Mouse (Mus musculus) urinary bladder, adult 18-20 months (tissue): ENCODE measurements around the gene Eef1g.
"Not testable (repeated sequence)": the region's sequence is repeated elsewhere in the genome, so short reads cannot be mapped to it uniquely, and the experiment has no call there.

ENCODE experiments used
- DNase-seq, 2 experiments: peaks; one replicate each; pipeline ENCODE4 v3.0.0; 2022; ENCODE audit warnings: low spot score in 2 of 2, mixed read lengths in 2 of 2

The Eef1g gene

DNA sequence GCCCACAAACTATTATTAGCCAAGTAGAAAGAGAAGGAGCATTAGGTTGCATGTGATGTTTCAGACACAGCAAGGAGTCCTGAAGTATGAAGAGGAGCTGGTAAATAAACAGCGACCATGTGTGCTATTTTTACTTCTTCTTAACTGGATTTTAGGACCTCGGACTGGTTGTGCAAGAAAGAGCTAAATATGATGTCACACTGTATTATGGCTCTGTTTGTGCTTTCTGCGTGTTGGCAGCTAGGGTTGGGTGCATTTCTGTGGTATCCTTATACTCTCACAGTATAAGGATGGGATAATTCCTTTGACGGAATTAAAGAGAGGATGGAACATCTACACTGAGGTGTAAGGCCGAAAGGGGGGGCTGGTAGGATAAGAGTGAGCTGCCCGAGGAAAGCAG, 21.6 kb upstream of the Eef1g start:
- no peak for DNase-seq

DNA sequence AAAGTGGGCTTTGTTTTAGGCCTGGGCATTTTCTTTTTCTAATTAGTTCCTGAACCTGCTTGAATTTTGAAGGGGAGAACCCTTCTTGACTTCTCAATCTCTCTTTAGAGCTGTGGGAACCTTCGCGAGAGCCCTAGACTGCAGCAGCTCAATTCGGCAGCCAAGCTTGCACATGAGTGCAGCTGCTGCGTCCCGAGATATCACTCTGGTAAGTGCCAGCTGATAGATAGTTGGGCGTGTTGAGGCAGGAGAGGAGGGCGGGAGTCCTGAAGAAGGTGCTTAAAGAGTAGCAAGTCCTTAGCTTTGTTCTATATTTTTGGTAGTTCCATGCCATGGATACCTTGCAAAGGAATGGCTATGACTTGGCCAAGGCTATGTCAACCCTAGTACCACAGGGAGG, 19.9 kb upstream of the Eef1g start:
- no peak for DNase-seq

DNA sequence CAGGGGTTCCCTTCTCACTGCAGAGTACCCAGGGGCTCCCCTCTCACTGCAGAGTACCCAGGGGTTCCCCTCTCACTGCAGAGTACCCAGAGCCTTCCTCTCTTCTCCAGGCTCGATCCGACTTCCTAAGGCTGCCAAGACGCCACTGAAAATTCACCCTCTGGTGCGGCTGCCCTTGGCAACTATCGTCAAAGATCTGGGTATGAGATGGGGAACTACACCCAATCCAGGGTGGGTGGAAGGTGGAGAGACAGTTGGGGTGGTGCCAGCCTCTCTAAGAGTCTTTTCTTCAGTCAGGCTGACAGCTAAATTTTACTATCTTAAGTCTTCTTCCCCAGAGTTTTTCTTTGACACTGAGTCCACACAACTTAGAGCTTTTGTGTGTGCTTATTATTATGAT, 16.7 kb upstream of the Eef1g start:
- DNase-seq, result no peak

DNA sequence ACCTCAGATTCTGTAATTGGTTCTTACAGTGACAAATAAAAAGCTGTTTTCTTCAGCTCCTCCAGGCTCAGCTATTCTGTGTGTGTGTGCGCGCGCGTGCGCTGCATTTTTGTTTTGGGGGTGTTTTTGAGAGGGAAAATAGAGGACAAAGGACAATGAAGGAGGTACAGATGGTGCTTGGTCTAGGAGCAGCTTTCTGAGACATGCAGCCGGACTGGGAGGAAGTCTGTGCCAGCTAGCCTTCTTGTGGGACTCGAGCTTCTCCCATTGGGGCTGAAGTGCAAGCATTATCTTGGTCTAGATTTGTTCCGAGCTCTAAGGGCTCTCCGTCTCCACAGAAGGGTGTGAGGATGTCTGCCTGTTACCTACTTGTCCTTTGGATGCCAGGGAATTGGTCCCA, 14.6 kb upstream of the Eef1g start:
- no peak for DNase-seq

DNA sequence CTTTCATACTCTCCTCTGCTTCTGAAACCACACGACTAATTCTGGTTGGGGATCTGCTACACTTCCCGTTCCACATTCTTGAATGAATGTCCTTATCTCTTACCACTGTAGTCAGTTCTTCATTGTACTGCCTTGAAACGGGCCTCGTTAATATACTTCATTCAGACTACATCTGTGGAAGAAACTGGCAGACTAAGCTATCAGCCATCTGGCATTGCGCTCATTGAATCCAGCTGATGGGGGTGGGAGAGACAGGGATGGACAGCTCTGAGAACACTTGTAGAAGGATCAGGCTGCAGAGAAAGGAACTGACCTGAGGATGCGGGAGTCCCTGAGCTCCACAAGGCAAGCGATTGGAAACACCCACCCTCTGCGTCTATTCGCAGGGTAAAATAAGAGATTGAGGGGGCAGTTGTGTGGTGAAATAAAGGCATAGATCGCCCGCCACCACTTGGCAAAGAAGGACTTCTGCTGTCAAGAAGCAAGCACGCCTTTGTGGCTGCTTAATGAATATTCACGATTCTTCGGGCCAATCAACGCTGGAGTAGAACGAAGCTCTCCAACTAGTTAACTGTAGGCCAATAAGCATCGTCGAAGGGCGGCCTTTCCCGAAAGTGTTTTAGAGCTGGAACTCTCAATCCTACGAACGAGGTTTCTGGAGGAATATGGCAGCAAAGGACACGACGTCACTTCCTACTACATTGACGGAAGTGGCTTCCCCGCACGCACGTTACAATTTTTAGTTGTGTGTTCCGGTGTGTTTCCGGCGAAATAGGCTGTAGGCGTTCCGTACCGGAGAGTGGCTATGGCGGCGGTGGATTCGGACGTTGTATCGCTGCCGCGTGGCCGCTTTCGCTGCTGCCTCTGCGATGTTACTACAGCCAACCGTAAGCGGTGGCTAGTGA, 13.5 kb upstream of the Eef1g start, which contains the start of gene Tut1:
Gene Tut1, plus strand, starts transcription at position 713 of the 905 bp plus-strand sequence.
- peak; percentile 86 to 88 for DNase-seq

DNA sequence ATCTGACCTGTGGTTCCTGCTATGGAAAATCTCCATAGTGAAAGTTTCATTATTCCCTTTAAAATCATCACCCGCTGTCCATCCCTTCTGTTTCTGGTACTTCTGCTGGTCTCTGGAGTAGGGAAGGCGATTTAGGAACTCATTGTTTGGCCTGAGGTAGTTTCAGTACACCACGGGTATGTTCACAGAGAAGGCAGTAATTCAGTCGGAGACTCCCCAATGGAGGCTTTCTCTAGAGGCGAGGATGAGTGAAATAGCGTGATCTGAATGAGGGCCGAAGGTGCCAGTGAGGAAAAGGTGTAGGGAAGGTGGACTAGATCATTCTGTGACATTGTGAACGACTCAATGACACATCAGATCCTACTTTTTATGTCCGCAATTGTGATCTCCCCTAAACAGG, 12.7 kb upstream of the Eef1g start:
- no peak for DNase-seq

DNA sequence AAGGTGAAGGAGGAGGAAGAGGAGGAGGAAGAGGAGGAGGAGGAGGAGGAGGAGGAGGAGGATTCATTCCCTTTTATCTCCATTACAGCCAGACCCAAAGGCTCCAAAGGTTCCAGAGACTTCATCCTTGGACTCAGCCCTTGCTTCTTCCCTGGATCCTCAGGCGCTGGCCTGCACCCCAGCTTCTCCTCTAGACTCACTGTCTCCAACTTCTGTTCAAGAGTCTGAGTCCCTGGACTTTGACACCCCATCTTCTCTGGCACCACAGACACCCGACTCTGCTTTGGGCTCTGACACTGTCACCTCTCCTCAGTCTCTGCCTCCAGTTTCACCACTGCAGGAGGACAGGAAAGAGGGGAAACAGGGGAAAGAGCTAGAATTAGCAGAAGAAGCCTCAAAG, 4.6 kb upstream of the Eef1g start:
- no peak for DNase-seq

DNA sequence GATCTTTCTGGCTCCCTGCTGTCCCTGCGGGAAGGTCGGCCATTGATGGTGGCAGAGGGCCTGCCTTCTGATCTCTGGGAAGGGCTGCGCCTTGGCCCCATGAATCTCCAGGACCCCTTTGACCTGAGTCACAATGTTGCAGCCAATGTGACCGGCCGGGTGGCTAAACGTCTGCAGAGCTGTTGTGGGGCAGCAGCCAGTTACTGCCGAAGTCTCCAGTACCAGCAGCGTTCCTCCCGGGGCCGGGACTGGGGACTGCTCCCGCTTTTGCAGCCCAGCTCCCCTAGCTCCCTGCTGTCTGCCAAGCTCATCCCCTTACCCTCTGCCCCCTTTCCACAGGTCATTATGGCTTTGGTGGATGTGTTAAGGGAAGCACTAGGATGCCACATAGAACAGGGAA, 1.8 kb upstream of the Eef1g start:
- DNase-seq, result no peak

DNA sequence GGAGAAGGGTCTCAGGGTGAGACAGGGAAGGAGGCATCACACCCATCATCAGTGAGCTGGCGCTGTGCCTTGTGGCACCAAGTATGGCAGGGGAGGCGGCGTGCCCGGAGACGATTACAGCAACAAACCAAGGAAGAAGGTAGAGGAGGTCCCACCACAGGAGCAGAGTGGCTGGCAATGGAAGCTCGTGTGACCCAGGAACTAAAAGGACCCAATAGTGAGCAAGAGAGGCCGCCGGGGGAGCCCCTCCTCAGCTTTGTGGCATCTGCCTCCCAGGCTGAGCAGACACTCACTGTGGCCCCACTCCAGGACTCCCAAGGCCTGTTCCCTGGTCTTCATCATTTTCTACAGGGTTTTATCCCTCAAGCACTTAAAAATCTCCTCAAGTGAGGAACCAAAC, 1.1 kb upstream of the Eef1g start:
- DNase-seq, result no peak

DNA sequence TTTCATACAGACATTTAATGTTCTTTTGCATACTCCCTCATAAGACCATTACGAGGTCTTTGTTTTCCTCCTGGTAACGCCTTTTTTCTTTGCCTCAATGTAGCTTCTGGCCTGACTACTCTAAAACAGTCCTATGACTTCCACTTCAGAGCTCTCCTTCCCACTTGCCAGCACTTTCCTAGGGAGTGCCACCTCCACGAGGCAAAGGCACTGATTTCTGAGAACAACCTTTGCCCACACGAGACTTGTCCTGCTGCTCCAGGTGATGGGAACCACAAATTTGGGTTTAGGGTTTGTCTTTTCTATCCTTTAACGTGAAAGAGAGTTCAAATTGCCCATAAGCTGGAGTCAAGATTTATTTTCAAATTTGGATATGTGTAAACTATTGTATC, 647 bp upstream of the Eef1g start:
- no peak for DNase-seq

DNA sequence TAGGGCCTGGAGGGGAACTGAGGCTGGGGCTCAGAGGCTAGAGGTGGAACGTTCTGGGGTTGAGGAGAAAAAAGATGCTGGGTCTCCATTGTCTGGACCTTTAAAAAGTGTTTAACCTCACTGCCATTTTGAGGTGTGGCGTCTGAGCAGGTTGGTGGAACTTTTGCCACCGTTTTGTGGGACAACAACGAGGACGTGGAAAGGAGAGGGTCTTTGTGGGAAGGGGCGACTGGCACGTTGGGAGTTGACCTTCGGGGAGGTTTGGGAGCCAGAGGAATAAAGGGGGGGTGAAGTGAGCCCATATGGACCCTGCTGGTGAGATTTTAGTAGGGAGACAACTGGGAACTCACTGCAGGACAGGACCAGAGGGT, 517 bp downstream of the Eef1g start:
- DNase-seq, result no peak

DNA sequence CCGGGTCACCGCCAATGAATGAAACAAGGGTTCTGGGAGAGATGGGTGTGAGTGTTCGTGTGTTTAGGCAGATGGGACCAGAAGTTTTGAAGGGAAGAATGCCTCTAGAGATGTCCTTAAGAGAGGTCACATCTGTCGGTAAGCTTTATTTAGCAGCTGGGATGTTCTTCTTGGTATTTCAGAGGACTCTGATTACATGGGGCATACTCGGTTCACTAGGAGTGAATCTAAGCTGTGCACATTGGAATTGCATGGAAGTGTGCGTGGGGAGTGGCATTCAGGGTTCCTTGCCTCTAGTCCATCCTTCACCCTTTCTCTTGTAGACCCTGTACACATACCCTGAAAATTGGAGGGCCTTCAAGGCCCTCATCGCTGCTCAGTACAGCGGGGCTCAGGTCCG, 1.1 kb downstream of the Eef1g start:
- DNase-seq, result no peak

DNA sequence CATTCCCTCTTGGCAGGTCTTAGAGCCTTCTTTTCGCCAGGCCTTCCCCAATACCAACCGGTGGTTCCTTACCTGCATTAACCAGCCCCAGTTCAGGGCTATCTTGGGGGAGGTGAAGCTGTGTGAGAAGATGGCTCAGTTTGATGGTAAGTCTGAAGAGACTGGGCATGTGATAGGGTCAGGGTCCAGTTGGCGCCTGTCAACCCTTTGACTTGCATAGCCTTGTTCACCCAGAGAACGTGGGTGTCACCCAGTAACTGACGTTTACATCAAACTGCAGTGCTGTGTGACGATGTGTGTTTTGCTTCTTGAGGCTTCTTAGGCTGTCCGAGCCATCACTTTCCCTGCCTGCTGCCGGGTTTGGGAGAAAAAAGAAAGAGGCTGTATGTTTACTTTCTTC, 5.7 kb downstream of the Eef1g start:
- not testable (repeated sequence) for DNase-seq

DNA sequence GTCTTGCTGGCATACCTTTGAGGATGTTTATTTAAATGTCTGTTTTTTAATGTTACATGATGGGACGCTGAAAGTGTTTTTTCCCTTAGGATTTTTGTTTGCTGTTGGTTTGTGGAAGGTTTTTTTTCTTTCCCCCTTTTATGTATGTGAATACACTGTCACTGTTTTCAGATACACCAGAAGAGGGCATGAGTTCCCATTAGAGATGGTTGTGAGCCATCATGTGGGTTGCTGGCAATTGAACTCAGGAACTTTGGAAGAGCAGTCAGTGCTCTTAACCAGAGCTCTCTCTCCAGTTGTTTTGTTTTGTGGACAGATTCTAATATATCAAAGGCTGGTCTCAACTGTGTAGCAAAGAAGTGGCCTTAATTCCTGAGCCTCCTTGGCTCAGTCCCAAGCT, 7.8 kb downstream of the Eef1g start:
- DNase-seq, result no peak

DNA sequence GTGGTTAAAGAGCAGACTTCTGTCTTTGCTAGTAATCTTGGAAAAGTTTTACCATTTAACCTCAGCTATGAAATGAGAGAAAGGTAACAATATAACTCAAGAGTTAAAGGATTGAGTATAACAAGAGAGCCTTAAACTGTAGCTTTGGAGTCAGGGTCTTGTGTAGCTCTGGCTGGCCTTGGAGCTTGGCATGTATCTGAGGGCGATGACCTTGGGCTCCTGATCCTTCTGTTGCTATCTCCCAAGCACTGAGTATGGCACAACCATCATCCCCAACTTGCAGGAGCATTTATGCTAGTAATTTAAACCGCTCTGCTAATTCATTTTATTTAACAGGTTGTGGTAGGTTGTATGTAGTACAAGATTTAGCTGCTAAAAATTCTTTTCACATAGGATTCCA, 8.7 kb downstream of the Eef1g start:
- no peak for DNase-seq

DNA sequence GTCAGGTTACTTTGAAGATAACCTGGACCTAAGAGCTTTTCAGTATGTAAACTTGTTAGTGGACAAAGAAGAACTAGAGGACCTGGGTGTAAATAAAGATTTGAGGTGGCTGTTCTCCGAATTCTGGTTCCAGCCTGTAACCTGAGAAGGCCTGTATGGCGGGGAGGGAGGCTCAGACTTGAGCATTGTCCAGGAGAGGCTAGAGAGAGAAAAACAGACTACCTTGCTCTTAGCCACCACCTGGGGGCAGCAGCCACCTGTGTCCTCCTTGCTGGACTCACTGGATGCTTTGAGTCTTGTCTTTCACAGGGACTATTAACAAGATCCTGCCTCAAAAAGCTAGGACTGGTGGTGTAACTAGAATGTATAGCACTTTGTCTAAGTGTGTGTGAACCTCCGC, 9.7 kb downstream of the Eef1g start:
- no peak for DNase-seq

DNA sequence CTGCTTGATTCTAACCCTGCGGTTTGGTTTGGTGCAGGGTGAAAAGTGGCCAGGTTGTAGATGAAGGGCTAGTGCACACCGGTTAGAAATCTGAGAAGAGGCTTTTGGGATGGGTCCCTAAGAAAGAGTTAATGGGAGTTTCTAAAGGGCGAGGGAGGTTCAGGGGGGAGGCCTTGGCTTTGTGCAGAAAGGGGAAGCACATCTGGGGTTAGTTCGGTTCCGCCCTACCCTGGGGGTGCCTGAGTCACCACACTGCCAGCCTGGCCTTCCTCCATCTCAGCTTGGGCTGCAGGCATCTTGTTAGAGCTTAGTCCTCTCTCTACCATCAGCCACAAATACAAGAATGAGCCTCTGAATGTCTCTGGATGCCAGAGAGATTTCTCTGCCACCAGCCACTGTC, 13.9 kb downstream of the Eef1g start:
- DNase-seq, result no peak

DNA sequence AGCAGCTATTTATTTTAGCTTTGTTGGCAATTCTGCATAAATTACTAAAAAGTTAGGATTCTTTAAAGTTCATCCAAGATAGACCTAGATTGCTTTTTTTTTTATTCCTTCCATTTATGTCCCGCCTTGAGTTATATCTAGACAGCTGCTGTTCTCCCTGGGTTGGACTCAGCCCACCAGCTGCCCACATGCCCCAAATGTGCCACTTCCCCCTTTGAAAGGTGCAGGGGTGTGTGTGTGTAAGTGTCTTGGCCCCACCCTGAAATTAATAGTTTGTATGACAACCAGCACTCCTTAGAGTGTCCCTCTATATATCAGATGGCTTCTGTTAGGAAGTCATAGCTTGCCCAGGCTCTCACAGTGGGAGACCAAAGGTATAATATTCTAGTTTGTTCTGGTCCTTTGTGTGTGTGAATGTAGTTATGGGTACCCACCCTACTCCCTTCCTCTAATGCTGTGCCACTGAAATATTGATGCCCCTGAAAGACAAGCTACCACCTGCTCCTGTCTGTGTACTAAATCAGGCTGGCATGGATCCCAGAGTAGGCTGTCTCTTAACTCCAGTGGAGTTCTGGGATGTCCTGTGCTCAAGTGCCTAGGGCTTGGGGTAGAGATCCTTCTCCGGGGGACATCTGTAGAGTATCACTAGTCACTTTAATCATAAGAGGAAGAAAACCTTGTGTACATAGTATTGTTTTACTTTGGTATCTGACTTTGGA, 14.8 kb downstream of the Eef1g start:
- DNase-seq, result no peak

DNA sequence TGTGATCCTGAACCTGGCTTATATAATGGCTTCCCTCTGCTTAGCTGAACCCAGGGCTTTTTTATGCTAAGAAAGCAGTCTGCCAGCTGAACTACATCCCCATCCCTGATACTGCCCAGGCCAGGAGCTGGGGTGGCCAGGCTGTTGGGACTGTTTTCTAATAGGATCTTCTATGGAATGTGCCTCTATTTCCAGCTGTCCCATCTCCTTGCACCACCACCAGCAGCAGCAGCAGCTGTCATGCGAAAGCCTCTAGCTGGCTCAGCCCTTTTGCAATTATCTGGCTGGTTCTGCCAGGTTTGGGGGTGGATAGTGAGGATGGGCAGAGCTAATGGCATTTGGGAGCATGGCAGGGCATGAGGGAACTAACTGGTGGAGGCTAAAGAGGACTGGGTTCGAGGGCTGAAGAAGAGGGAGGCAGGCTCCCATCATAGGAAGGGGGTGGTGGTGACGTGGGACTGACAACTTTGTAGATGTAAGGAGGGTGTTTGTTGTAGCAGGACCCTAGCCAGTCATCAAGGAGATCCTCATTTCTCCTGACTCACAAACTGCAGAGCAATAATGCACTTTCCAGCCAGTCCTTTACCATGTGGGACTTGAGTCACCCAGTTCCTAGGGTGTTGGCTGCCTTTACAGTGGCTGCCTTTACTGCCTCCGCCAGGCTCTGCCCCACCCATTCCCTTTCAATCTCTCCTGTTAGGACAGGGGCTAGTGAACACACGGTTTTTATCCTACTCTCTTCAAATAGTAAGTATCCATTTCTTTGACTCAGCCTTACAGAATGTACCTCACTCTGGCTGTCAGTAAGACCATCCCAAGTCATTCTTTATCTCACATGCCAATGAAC, 15.7 kb downstream of the Eef1g start:
- DNase-seq, result no peak

DNA sequence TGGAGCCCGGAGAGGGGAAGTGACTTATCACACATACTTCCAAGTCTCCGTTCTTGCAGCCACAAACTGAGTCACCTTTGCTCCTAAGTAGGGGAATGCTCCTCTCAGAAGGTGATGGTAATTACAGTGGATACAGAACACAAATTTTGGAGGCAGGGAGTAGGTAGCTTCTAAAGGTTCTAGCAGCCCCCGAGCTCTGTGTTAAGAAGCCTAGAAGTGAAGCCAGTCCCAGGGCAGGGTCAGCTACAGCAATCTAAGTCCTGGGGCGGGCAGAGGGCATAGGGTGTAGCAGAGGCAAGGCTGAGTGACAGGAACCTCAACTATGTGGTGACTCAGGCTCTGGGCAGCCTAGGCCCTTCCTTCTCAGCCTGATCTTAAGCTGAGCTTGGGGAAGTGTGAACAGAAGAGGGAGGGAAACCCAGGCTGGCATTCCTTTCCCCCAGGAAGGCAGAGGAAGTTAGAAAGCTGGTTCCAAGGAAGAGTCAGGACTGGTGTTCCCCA, 16.4 kb downstream of the Eef1g start:
- peak in 1 of 2 experiments; percentile 62 for DNase-seq

DNA sequence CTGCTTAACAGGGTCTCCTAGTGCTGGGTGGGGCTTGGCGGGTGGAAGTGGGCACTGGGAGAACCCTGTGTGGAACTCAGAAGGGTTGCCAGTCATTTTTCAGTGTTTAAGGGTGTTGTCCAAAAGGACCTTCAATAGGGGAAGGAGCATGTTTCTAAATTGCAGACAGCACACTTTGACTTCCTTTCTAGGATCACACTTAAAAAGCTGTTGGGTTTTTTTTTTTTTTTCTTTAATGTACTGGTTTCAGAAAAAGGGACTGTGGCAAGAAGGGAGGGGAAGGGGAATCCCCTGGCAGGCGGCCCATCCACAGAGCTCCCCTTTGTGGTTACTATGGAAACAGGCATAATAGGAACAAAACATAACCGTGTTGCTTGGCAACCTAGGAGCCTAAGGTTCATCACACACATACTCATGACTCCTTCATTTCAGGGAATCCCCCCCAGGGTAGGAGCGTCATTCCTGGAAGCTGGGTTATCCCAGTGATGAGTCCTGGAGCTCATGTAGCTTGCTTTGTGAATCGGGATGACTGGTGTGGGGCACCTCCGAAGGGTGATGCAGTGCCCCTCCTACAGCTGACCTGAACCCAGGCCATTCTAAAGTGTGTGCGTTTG, 17.5 kb downstream of the Eef1g start:
- DNase-seq, result no peak

DNA sequence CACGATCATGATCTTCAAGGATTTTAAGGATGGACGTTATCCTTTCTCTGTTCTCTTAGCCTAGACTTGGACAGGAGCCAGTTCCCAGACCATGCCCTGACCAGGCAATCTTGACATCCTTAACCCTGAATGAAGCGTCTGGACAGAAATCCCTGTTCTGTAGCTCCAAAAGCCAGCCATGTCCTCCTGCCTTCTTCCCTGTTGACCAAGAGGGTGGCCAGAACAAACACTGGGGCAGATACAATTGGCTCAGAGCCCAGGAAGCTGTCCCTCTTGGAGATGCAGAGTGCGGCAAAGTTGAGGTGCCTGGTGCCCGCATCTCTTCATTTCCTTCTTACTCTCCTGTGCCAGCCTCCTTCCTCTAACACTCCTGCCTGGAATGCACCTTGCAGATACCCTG, 19.1 kb downstream of the Eef1g start:
- DNase-seq, result no peak
